Mouse (Mus musculus): ENCODE measurements around the gene Cdc5l.

DNA sequence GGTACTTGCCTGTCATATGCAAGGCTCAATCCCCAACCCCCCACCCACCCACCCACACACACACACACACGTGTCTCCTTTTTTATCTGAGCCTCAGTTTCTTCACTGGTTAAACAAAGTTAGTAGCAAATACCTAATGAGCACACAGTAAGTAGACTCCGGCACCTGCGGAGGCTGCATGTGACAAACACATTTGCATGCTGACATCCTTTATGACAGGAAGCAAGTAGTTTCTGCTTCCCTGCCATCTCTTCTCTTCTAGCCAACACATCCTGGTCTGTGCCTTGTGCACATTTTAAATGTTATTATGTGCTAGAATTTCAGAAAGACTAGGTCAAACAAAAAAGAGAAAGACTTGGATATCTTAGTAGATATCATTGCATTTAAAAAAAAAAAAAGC lies 72.6 kb downstream of the Cdc5l start:
- TF ChIP-seq CTCF (IDR thresholded peaks at IDR 0.05; ENCODE audit: low read depth, low read length): no peak
- no peak for TF ChIP-seq POLR2A (IDR thresholded peaks at IDR 0.05; ENCODE audit: extremely low read depth, insufficient read depth, low read length)
